Mouse (Mus musculus): ENCODE measurements around the gene Lysmd1. TPM values are rescaled to one million over a fixed set of nuclear protein-coding genes. Genes with fewer than 3 reads are reported as not detected.
A peak's percentile ranks its signal among the peaks of the same experiment; 100 is the strongest.
"Not testable (repeated sequence)": the region's sequence is repeated elsewhere in the genome, so short reads cannot be mapped to it uniquely, and the experiment has no call there.

Lysmd1 gene
- 1 to 10 TPM; 8.0 to 8.6 TPM for total RNA-seq (2021)

DNA sequence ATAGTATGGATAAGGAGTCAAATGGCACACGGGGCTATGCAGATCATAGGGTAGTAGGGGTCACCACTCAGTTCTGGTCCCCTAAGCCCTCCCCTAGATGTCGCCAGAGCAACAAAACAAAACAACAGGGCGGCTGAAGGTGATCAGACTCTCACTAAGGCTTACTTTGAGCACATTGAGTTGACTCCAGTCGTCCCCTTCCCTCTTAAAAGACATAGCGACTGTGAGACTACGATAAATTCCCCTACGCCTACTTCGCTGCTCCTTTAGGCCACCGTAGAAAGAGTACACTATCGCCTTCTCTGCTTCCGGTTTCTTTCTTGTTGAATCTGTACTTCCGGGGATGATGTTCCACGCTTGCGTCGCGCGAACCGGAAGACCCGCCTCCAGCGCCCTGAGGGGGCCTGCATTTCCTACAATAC lies at the start of gene Lysmd1, which contains the start of gene Scnm1:
Gene Lysmd1 (plus strand): TSS at position 409 of the 422 bp plus-strand sequence.
Gene Scnm1 (minus strand): TSS at position 332 of the 422 bp plus-strand sequence.
- intact Hi-C loops (cut with DNase I): no loop called here
- peak; percentile 94 for DNase-seq

DNA sequence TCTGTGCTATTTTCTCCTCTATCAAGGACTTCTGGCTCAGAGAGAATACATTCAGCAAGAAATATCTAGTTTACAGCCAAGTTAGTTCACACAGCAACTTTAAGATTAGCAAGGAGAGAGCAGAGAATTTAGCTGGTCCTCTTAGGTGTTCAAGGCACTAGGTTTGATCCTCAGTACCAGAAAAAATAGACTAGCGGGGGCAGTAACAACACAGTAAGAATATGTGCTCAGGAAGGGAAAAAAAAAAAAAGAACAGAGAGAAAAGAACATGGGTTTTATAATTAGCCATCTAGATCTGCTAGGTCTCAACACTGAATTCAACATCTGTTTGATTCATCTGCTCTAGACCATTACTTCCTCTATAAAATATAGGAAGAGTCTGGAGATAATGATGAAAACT lies 45.8 kb upstream of the Lysmd1 start:
- no peak for DNase-seq
- intact Hi-C loops (cut with DNase I): no loop called here

DNA sequence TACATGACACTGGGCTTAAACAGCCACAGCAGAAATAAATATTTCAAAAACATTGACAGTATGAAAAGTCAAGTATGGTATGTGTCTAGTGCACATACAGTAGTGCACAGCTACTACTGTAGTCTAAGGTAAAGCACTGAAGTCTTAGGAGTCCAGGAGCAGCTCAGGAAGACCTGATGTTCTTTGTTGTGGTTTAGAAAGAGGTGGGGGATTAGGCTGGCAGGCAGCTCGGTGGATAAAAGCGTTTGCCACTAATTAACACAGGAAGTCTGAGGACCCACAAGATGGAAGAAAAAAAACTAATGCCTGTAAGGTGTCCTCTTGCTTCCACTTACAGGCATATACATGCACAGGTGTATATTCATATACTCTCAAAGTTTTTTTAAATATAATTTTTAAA lies 33.0 kb upstream of the Lysmd1 start:
- intact Hi-C loops (cut with DNase I): no loop called here
- DNase-seq: no peak

DNA sequence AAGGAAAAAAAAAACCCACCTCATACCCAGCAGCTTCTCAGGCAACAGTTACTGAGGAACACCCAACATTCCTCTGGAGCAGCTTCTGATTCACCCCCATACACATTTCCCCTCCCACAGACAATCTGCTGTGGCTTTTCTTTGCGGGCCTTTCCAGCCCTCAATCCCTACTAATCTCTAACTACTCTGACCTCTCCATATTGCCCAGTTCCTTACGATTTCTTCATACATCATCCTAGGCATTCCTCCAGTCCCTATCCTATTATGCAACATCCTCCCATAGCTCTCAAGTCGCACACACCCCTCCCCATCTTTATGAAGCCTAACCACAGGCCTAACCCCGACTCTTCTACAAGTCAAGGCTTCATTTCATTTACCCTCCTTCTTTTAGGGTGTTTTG lies 28.8 kb upstream of the Lysmd1 start:
- DNase-seq: no peak
- intact Hi-C loops (cut with DNase I): no loop called here

DNA sequence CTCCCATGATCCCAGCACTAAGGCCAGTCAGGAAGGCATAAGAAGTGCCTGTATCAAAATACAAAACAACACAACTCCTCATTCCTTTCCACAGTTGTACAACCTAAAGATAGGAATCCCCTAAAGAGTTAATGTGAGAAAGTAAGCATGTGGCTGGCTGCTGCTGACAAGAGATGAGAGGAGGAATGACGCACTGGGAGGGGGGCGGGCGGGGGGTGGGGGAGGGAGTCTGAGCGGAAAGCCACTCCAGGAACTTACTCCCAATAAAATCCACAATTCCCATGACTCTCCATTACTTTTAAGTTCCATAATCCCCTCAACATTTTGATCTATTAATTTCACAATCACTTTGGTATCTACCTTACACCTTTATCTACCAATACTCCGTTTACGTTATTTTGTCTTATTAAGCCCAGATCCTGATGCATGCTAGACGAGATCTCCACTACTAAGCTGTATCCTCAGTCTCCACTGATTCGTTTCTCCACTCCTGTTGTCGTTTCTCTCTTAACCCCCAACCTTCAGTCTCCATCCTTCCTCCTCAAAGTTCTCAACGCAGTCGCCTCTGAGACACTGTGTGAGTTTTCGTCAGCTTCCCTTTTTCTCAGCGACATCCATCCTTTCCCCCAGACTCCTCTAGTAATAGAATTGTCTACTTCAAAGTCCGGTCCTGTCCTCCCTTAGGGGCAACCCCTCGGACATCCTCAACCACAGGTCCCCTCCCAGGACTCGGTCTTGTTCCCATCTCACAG lies 28.1 kb upstream of the Lysmd1 start:
- intact Hi-C loops (cut with DNase I): no loop called here

DNA sequence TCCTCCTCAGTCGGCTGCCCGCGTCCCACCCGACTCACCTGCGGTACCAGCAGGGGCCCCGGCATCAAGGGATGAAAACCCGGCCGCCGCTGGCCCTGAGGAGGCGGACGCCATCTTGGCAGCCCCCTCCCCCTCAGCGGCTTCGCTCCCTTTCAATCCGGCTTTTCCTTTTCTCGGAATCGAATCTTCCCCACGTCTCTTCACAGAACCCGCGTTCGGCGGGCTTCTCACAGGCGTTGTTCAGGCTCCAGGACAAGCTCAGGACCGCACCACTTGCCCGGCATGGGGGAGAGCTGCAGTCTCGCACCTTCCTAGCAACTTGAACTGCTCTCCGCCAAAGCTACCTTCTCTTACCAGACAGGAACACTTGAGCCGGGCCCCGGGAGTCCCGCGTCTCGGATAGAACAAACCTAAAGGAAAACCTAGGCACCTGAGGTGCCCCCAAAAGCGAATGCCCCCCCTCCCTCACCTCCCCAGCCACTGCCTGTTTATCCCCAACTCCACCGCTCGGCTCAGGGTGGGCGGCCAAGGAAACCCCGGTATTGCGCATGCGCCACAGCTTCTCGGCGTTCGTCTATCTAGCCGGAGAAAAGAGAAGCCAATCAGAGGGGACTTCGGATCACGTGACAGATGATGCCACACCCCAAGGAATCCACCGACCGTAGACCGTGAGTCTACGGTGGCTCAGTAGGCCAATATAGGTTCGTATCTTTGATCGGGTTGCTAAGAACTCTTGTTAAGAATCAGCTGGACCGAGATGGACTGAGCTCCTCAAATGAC lies 27.4 kb upstream of the Lysmd1 start, which contains the start of gene Pip5k1a:
Gene Pip5k1a (minus strand): TSS at position 593 of the 780 bp plus-strand sequence.
- intact Hi-C loops (cut with DNase I): no loop called here
- peak; percentile 97 to 98 for DNase-seq

More for the DNA sequence above, 28.1 kb upstream of the Lysmd1 start:
- no peak for DNase-seq

DNA sequence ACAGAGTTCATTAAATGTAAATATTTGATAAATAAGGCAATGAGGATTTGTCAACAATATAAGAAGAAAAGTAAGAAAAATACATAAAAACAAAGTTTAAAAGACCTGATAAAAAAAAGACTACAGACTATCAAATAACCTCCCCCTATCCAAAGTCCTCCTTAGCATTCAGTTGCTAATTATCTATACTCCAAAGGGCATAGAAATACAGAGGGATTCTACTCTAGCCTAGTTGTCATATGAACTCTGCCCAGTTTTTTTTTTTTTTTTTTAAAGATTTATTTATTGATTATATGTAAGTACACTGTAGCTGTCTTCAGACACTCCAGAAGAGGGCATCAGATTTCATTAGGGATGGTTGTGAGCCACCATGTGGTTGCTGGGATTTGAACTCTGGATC lies 26.6 kb upstream of the Lysmd1 start:
- intact Hi-C loops (cut with DNase I); DNase-seq: not testable (repeated sequence)

DNA sequence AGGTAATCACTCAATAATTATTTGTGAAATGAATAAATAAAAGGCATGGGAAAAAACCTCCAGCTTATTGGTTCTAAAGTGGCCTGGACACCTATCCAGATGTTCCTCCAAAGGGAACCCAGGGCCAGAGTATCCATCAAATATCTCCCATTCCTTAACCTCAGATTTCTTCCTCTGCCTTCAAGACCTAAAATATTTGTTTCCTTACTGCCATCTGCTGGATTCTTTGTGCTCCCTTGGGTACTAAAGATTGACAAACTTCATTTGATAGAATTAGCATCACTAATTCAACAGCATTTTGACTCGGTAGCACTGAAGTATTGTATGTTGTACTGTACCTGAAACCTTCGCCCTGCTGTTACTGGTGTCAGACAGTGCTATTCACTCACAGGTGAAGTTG lies 26.0 kb upstream of the Lysmd1 start:
- DNase-seq: no peak
- intact Hi-C loops (cut with DNase I): no loop called here

DNA sequence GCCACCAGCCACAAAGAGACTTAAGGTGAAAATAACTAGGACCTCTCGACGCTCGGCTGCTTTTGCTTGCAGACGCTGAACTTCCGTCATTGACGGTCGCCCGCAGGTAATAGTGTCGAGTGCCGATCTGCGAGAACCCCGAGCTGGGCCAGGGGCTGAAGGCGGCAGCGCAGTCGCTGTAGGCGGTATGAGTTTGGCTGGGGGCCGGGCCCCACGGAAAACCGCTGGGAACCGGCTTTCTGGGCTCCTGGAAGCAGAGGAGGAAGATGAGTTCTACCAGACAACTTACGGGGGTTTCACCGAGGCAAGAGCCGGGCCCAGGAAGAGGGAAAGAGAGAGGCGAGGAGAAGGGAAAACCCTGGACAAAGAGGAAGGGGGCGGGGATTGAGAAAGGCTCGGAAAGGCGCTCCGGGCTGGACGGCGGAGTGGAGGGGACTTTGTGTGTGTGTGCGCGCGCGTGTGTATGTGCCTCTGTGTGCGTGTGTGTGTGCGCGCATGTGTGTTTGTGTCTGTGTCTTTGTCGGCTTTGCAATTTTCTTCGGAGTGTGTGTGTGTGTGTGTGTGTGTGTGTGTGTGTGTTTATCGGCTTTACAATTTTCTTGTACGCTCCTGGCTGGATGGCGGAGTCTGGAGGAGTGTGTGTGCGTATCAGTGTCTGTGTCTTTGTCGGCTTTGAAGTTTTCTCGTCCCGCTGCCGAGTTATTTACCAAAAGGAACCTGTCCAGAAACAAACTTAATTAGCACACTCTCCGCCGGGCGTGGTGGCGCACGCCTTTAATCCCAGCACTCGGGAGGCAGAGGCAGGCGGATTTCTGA lies 22.8 kb upstream of the Lysmd1 start, which contains the start of gene Vps72:
Gene Vps72 (plus strand): TSS at position 112 of the 816 bp plus-strand sequence.
- intact Hi-C loops (cut with DNase I): no loop called here
- DNase-seq: peak; percentile 95 to 96

DNA sequence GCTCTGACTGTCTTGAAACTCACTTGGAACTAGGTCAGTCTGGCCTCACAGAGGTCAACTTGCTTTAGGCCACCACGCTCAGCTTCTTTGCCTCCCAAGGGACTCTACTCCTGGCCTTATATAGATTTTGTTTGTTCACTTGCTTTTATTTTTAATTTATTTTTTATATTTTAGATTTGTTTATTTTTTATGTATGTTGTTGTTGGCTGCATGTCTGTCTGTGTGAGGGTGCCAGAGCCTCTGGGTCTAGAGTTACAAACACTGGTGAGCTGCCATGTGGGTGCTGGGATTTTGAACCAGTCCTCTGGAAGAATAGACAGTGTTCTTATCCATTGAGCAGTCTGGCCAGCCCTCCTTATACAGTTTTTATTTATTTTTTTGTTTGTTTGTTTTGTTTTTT lies 21.1 kb upstream of the Lysmd1 start:
- intact Hi-C loops (cut with DNase I): no loop called here
- DNase-seq: no peak

DNA sequence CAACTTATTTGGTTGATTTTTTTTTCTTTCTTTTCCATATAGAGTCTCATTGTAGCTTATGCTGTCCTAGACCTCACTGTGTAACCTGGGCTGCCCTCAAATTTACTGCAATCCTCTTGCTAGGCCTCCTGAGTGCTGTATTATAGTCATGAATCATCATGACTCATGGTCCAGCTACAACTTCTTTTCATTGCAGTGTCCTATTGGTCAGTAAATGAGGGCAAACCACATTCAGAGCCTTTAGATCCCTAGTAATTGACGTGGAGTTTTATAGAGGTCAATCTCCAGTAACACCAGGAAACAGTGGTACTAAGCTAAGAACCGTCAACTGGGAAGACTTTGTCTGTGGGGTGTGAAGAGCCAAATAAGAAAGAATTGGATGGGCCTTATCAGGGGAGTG lies 16.1 kb upstream of the Lysmd1 start:
- DNase-seq: no peak
- intact Hi-C loops (cut with DNase I): no loop called here

DNA sequence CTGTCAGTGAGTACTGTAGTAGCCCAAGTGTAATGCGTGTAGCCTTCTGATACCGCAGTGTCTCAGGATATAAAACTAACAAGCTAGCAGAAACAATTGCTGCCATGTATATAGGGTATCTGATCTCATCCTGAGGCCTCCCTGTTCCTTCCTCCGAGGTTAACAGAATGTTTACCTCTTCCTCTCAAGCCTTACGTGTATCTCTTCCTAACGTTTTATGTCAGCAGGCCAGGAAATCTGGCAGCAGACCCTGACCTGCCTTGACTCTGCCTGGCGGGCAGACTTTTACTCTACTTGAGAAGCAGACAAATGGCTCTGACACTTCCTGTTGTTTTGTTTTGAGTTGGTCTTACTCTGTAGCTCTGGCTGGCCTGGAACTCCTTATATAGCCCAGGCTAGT lies 12.3 kb upstream of the Lysmd1 start:
- intact Hi-C loops (cut with DNase I): no loop called here
- DNase-seq: no peak

DNA sequence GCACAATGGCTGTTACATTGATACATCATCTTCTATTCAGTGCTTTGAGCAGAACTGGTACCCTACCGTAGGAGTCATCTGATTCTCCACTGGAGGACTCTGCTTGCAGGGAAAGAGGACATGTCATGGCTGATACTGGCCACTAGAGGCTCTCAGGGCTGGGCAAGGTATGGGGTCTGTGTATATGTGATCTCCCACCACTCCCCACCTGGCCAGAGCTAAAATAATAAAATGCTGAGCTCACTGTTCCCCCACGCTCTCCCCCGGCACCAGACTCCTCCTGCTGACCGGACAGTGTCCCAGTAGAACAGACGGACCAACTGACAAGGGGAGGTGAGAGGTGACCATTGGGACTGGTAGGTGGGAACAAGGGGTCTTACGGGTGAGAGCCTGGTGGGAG lies 9.6 kb upstream of the Lysmd1 start, which contains the start of gene Tmod4:
Gene Tmod4 (plus strand): TSS at position 231 of the 400 bp plus-strand sequence.
- intact Hi-C loops (cut with DNase I): no loop called here
- peak in 1 of 2 experiments; percentile 56 for DNase-seq

DNA sequence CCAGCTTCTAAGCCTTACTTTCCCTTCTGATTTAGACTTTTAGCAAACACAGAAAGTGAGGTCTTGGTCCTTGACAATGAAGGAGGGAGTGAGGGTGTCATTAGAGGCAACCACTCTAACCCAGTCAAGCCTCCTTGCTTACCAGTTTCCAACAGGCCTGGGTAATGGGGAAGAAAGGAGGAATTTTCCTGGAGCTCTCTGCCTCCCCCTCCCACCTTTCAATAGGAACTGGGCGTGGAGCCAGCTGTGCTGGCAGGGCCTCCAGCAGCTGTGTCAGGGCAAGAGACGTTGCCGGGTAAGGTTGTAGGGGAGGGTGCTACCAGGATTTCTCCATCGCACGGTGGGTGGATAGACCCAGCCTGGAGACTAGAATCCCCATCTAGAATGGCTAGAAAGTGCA lies 8.9 kb upstream of the Lysmd1 start:
- intact Hi-C loops (cut with DNase I): no loop called here
- peak; percentile 75 to 78 for DNase-seq

DNA sequence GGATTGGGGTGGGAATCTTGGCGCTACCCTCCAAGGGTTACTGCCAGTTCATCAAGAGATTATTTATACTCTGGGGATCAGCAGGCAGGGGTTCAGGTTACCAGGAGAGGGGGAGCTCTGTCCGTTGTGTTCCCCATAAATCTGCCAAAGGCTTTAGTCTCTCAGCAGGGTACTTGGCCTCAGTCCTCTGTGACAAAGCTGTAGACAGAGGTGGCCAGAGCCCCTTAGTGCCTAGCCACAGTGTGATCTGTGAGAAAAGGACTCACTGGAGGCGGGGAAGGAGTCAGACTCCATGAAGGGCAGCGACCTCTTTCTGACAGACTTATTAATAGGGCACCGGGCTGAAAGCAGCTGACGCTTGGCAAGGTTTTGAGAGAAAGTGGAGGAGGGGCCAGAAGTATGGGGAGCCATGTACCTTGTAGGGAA lies 4.6 kb upstream of the Lysmd1 start:
- intact Hi-C loops (cut with DNase I): no loop called here
- peak; percentile 70 to 72 for DNase-seq

DNA sequence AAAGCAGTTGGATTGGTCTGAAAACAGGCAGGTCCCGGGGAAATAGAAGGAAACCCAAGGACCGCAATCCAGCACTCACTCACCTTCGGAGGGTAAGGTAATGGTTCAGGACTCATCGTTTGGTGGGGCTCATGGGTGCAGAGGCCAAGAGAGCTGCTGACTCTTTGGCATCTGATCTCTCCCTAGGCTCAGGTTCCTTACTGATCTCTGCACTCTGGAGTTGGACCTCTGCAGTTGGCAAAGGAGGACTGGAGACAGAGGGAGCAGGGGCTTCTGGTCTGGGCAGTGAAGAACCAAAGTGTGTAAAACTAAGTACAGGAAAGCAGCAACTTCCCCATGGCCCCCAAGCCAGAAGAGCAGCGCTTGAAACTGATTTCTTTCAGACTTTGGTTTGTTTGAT lies 3.8 kb upstream of the Lysmd1 start:
- intact Hi-C loops (cut with DNase I): no loop called here

DNA sequence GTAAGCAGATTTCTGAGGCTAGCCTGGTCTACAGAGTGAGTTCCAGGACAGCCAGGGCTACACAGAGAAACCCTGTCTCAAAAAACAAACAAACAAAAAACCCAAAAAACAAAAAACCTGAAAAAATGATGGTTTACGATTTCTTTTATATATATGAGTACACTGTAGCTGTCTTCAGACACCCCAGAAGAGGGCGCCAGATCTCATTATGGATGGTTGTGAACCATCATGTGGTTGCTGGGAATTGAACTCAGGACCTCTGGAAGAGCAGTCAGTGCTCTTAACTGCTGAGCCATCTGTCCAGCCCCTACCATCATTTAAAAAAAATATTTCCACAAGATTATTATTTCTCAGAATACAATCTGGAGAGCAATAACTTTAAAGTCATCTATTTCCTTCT lies 1.5 kb upstream of the Lysmd1 start:
- intact Hi-C loops (cut with DNase I); DNase-seq: not testable (repeated sequence)

More for the DNA sequence above, 3.8 kb upstream of the Lysmd1 start:
- DNase-seq: no peak

DNA sequence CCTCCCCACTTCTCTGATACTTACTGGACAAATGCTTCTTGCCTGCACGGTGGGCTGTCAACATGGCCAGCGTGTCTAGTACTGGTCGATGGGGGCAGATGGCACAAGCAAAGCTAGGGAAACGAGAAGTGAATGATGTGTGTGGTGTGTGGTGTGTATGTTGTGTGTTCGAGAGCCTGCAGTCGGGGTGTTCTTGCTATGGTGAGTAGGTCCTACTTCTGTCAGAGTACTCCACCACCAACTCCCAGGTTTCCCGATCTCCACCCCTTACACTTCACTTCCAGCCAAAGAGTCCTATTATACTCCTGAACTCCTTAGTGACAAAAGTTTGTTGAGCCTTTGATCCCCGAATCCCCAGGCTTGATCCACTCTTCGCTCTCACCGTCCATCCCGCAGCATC lies 712 bp upstream of the Lysmd1 start:
- DNase-seq: no peak
- intact Hi-C loops (cut with DNase I): no loop called here

DNA sequence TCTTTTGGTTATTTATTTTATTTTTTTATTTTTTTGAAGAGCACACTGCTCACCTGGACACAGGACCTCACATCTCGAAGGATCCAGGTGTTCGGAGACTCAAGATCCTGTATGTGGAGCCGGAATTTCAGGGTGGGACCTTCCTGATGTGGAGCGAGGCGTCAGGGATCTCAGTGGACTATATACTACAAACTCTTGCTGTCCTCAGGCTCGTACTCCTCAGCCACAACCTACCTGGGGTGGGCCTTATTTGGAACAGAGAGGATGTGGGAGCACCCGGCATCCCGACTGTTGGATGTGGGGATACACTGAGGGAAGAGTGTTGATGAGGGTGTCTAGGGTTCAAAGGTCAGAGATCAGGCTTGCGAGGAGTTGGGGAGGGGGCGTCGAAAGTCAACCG lies 245 bp downstream of the Lysmd1 start:
- intact Hi-C loops (cut with DNase I); DNase-seq: not testable (repeated sequence)

DNA sequence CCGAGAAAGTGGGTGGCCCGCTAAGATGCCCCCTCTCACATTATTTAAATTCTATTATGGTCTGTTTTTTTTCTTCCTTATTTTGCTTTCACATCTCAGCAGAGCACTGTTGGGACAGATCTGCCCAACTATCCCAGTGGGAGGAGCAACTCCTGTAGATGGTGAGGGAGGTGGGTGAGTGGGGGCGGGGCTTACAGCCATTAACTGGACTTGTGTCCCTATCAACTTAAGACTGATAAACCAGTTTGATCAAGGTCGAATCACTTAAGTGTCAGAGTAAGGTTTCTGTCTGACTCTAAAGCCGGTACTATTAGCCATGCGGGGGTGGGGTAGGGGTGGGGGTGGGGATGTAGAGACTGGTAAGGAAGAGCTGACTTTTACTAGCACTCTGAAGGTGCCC lies 1.1 kb downstream of the Lysmd1 start:
- intact Hi-C loops (cut with DNase I): no loop called here
- peak; percentile 56 to 64 for DNase-seq

Measured in heart, postnatal 10 days (tissue).